Mouse (Mus musculus): ENCODE results near the gene Nphp1. TPM values are rescaled to one million over a fixed set of nuclear protein-coding genes. Genes with fewer than 3 reads are reported as not detected.

The Nphp1 gene
- polyA plus RNA-seq, 1 experiment from 2014 or later, result 17.2 TPM

GRCm38 (mm10) chr2:127787226-127787625 lies 1.5 kb downstream of the Nphp1 start:
- no peaks in the 10 kb centered on the region for H3K27me3 ChIP-seq (ENCODE audit: control insufficient read depth, insufficient read depth, low read length)
- WGBS, result 93% methylated on average over 5 of the region's 5 CpGs
- no peak overlapping the region for H3K9ac ChIP-seq (replicated peaks; ENCODE audit: low read length)
- no peaks in the 10 kb centered on the region for H3K36me3 ChIP-seq (ENCODE audit: control insufficient read depth, insufficient read depth, low read length)
- DNase-seq (no peak), ATAC-seq (ENCODE audit: low FRiP score, low TSS enrichment) (no peak)
- no peak overlapping the region for H3K27ac ChIP-seq (replicated peaks; ENCODE audit: low read depth, low read length)
- no peaks in the 10 kb centered on the region for H3K9me3 ChIP-seq (ENCODE audit: control insufficient read depth, low read length)
- peaks cover 20% of the 10 kb centered on the region for H3K4me1 ChIP-seq (ENCODE audit: control insufficient read depth, insufficient read depth, low read length)
- H3K4me2 ChIP-seq (ENCODE audit: low read length), result no peak overlapping the region
- no peak overlapping the region for H3K4me3 ChIP-seq (replicated peaks; ENCODE audit: low read depth, low read length)

- H3K9ac ChIP-seq (replicated peaks; ENCODE audit: low read length), result no peak overlapping the region
- no peak overlapping the region for H3K27ac ChIP-seq (replicated peaks; ENCODE audit: low read depth, low read length)
- H3K4me3 ChIP-seq (replicated peaks; ENCODE audit: low read depth, low read length), result no peak overlapping the region
- no peaks in the 10 kb centered on the region for H3K9me3 ChIP-seq (ENCODE audit: control insufficient read depth, low read length)
- DNase-seq (no peak), ATAC-seq (ENCODE audit: low FRiP score, low TSS enrichment) (no peak)
- peaks cover 22% of the 10 kb centered on the region for H3K36me3 ChIP-seq (ENCODE audit: control insufficient read depth, insufficient read depth, low read length)
- 89% methylated on average over 5 of the region's 5 CpGs for WGBS
- no peaks in the 10 kb centered on the region for H3K27me3 ChIP-seq (ENCODE audit: control insufficient read depth, insufficient read depth, low read length)
- no peaks in the 10 kb centered on the region for H3K4me1 ChIP-seq (ENCODE audit: control insufficient read depth, insufficient read depth, low read length)
- no peak overlapping the region for H3K4me2 ChIP-seq (ENCODE audit: low read length)
These were observed 10.2 kb downstream of the Nphp1 start for GRCm38 (mm10) chr2:127778451-127778850.

- Histone ChIP-seq H3K27ac (replicated peaks; ENCODE audit: low read depth, low read length) (no peak overlapping the region; the same call in 1 of the 2 replicates), H3K9me3 (ENCODE audit: control insufficient read depth, low read length) (no peaks in the 10 kb centered on the region)
These were observed 13.7 kb downstream of the Nphp1 start for GRCm38 (mm10) chr2:127775013-127775412.

GRCm38 (mm10) chr2:127774578-127774941 lies 14.1 kb downstream of the Nphp1 start:
- H3K27ac ChIP-seq (replicated peaks; ENCODE audit: low read depth, low read length), result peak overlapping the region; percentile 81

More at GRCm38 (mm10) chr2:127775013-127775412, 13.7 kb downstream of the Nphp1 start:
- DNase-seq (peak; percentile 18), ATAC-seq (ENCODE audit: low FRiP score, low TSS enrichment) (no peak)
- Histone ChIP-seq H3K9ac (replicated peaks; ENCODE audit: low read length) (no peak overlapping the region), H3K27me3 (ENCODE audit: control insufficient read depth, insufficient read depth, low read length) (no peaks in the 10 kb centered on the region), H3K4me2 (ENCODE audit: low read length) (no peak overlapping the region), H3K36me3 (ENCODE audit: control insufficient read depth, insufficient read depth, low read length) (peaks cover 33% of the 10 kb centered on the region), H3K4me1 (ENCODE audit: control insufficient read depth, insufficient read depth, low read length) (no peaks in the 10 kb centered on the region), H3K4me3 (replicated peaks; ENCODE audit: low read depth, low read length) (no peak overlapping the region)
- WGBS, result 61% methylated on average over 3 of the region's 3 CpGs

GRCm38 (mm10) chr2:127773938-127774577 lies 14.6 kb downstream of the Nphp1 start:
- Histone ChIP-seq H3K4me3 (replicated peaks; ENCODE audit: low read depth, low read length) (no peak overlapping the region), H3K4me2 (ENCODE audit: low read length) (peak overlapping the region; percentile 37), H3K36me3 (ENCODE audit: control insufficient read depth, insufficient read depth, low read length) (peaks cover 28% of the 10 kb centered on the region), H3K9me3 (ENCODE audit: control insufficient read depth, low read length) (no peaks in the 10 kb centered on the region), H3K4me1 (ENCODE audit: control insufficient read depth, insufficient read depth, low read length) (no peaks in the 10 kb centered on the region), H3K9ac (replicated peaks; ENCODE audit: low read length) (no peak overlapping the region; the same call in 1 of the 2 replicates), H3K27ac (replicated peaks; ENCODE audit: low read depth, low read length) (peak overlapping the region; percentile 81), H3K27me3 (ENCODE audit: control insufficient read depth, insufficient read depth, low read length) (no peaks in the 10 kb centered on the region)
- ATAC-seq (ENCODE audit: low FRiP score, low TSS enrichment), result peak; percentile 68
- peak; percentile 61 for DNase-seq
- 24% methylated on average over 15 of the region's 15 CpGs for WGBS

More at GRCm38 (mm10) chr2:127774578-127774941, 14.1 kb downstream of the Nphp1 start:
- Histone ChIP-seq H3K27me3 (ENCODE audit: control insufficient read depth, insufficient read depth, low read length) (no peaks in the 10 kb centered on the region), H3K4me2 (ENCODE audit: low read length) (peak overlapping the region; percentile 37), H3K36me3 (ENCODE audit: control insufficient read depth, insufficient read depth, low read length) (peaks cover 33% of the 10 kb centered on the region), H3K9me3 (ENCODE audit: control insufficient read depth, low read length) (no peaks in the 10 kb centered on the region), H3K4me1 (ENCODE audit: control insufficient read depth, insufficient read depth, low read length) (no peaks in the 10 kb centered on the region), H3K4me3 (replicated peaks; ENCODE audit: low read depth, low read length) (no peak overlapping the region), H3K9ac (replicated peaks; ENCODE audit: low read length) (no peak overlapping the region; the same call in 1 of the 2 replicates)
- WGBS, result 0% methylated on average over 1 of the region's 1 CpGs
- peak; percentile 46; the same call in 1 of the 2 replicates for ATAC-seq (ENCODE audit: low FRiP score, low TSS enrichment)
- no peak for DNase-seq

GRCm38 (mm10) chr2:127761587-127761986 lies 27.1 kb downstream of the Nphp1 start:
- no peak for ATAC-seq (ENCODE audit: low FRiP score, low TSS enrichment)
- H3K9me3 ChIP-seq (ENCODE audit: control insufficient read depth, low read length), result no peaks in the 10 kb centered on the region
- DNase-seq, result no peak
- H3K4me1 ChIP-seq (ENCODE audit: control insufficient read depth, insufficient read depth, low read length), result no peaks in the 10 kb centered on the region
- no peak overlapping the region for H3K9ac ChIP-seq (replicated peaks; ENCODE audit: low read length)
- H3K27ac ChIP-seq (replicated peaks; ENCODE audit: low read depth, low read length), result no peak overlapping the region
- WGBS, result 95% methylated on average over 5 of the region's 5 CpGs
- H3K4me3 ChIP-seq (replicated peaks; ENCODE audit: low read depth, low read length), result no peak overlapping the region
- H3K36me3 ChIP-seq (ENCODE audit: control insufficient read depth, insufficient read depth, low read length), result peaks cover 40% of the 10 kb centered on the region
- no peak overlapping the region for H3K4me2 ChIP-seq (ENCODE audit: low read length)
- H3K27me3 ChIP-seq (ENCODE audit: control insufficient read depth, insufficient read depth, low read length), result no peaks in the 10 kb centered on the region

GRCm38 (mm10) chr2:127760429-127761000 lies 28.2 kb downstream of the Nphp1 start:
- Histone ChIP-seq H3K4me3 (replicated peaks; ENCODE audit: low read depth, low read length) (no peak overlapping the region), H3K4me2 (ENCODE audit: low read length) (no peak overlapping the region), H3K9me3 (ENCODE audit: control insufficient read depth, low read length) (no peaks in the 10 kb centered on the region), H3K4me1 (ENCODE audit: control insufficient read depth, insufficient read depth, low read length) (no peaks in the 10 kb centered on the region), H3K9ac (replicated peaks; ENCODE audit: low read length) (no peak overlapping the region), H3K27ac (replicated peaks; ENCODE audit: low read depth, low read length) (no peak overlapping the region), H3K36me3 (ENCODE audit: control insufficient read depth, insufficient read depth, low read length) (peaks cover 40% of the 10 kb centered on the region), H3K27me3 (ENCODE audit: control insufficient read depth, insufficient read depth, low read length) (no peaks in the 10 kb centered on the region)
- DNase-seq, result no peak
- 85% methylated on average over 10 of the region's 10 CpGs for WGBS
- no peak for ATAC-seq (ENCODE audit: low FRiP score, low TSS enrichment)

GRCm38 (mm10) chr2:127760014-127760413 lies 28.7 kb downstream of the Nphp1 start:
- no peak overlapping the region for H3K4me2 ChIP-seq (ENCODE audit: low read length)
- H3K27me3 ChIP-seq (ENCODE audit: control insufficient read depth, insufficient read depth, low read length), result no peaks in the 10 kb centered on the region
- no peak overlapping the region for H3K4me3 ChIP-seq (replicated peaks; ENCODE audit: low read depth, low read length)
- peaks cover 35% of the 10 kb centered on the region for H3K36me3 ChIP-seq (ENCODE audit: control insufficient read depth, insufficient read depth, low read length)
- ATAC-seq (ENCODE audit: low FRiP score, low TSS enrichment), result no peak
- DNase-seq, result no peak
- H3K4me1 ChIP-seq (ENCODE audit: control insufficient read depth, insufficient read depth, low read length), result no peaks in the 10 kb centered on the region
- H3K27ac ChIP-seq (replicated peaks; ENCODE audit: low read depth, low read length), result no peak overlapping the region
- WGBS, result 92% methylated on average over 6 of the region's 6 CpGs
- H3K9ac ChIP-seq (replicated peaks; ENCODE audit: low read length), result no peak overlapping the region
- no peaks in the 10 kb centered on the region for H3K9me3 ChIP-seq (ENCODE audit: control insufficient read depth, low read length)
